Mouse (Mus musculus) kidney, postnatal 10 days (tissue): ENCODE data around the gene Cdc20.

ENCODE experiments used
- DNase-seq: peaks from one replicate; pipeline ENCODE4 v3.0.0; 2021; ENCODE audit warnings: mixed read lengths

The Cdc20 gene

GRCm38 (mm10) chr4:118417112-118417797, 19.9 kb downstream of the Cdc20 start:
- no peak for DNase-seq

- no peak for DNase-seq
Measured at GRCm38 (mm10) chr4:118416329-118416728, 20.8 kb downstream of the Cdc20 start.

- no peak for DNase-seq
Measured at GRCm38 (mm10) chr4:118415779-118416178, 21.4 kb downstream of the Cdc20 start.

GRCm38 (mm10) chr4:118413553-118413952, 23.6 kb downstream of the Cdc20 start:
- DNase-seq = no peak

GRCm38 (mm10) chr4:118410871-118411270, 26.3 kb downstream of the Cdc20 start:
- no peak for DNase-seq

- DNase-seq = peak; percentile 94
Measured at GRCm38 (mm10) chr4:118409142-118409900, 27.8 kb downstream of the Cdc20 start, which contains the start of the genes Szt2 and Med8. Gene Szt2, minus strand, starts transcription at chr4:118409273. Gene Med8, plus strand, starts transcription at chr4:118409337.

- no peak for DNase-seq
Measured at GRCm38 (mm10) chr4:118402701-118403100, 34.5 kb downstream of the Cdc20 start.

GRCm38 (mm10) chr4:118401918-118402317, 35.2 kb downstream of the Cdc20 start:
- no peak for DNase-seq

- no peak for DNase-seq
Measured at GRCm38 (mm10) chr4:118401421-118401820, 35.7 kb downstream of the Cdc20 start.

- no peak for DNase-seq
Measured at GRCm38 (mm10) chr4:118398400-118398799, 38.8 kb downstream of the Cdc20 start.

GRCm38 (mm10) chr4:118396433-118396832, 40.7 kb downstream of the Cdc20 start:
- DNase-seq = no peak

GRCm38 (mm10) chr4:118395289-118395688, 41.9 kb downstream of the Cdc20 start:
- DNase-seq = no peak

GRCm38 (mm10) chr4:118394505-118394904, 42.6 kb downstream of the Cdc20 start:
- DNase-seq = no peak

- DNase-seq = no peak
Measured at GRCm38 (mm10) chr4:118390146-118390545, 47.0 kb downstream of the Cdc20 start.

- no peak for DNase-seq
Measured at GRCm38 (mm10) chr4:118387316-118387715, 49.8 kb downstream of the Cdc20 start.

GRCm38 (mm10) chr4:118383271-118383670, 53.9 kb downstream of the Cdc20 start:
- DNase-seq = no peak
